Mouse (Mus musculus): ENCODE results near the gene Nipsnap2. TPM values are rescaled to one million over a fixed set of nuclear protein-coding genes. Genes with fewer than 3 reads are reported as not detected.

Gene Nipsnap2
- polyA plus RNA-seq, 1 experiment from 2014 or later, result 91.7 TPM

Other genes starting within 250 kb of the Nipsnap2 start
- 31.3 and 45.3 TPM in 2 replicates for gene Sfswap, start 223.8 kb upstream of the Nipsnap2 start, polyA plus RNA-seq (2015; fragmentation: Nextera tagmentation; extraction: Ambion mirVana)
- 1.5 and 2.3 TPM in 2 replicates for gene Mmp17, start 140.9 kb upstream of the Nipsnap2 start, polyA plus RNA-seq (2015; fragmentation: Nextera tagmentation; extraction: Ambion mirVana)
- 1.8 and 2.3 TPM in 2 replicates for gene Zfp11, start 55.0 kb upstream of the Nipsnap2 start, polyA plus RNA-seq (2015; fragmentation: Nextera tagmentation; extraction: Ambion mirVana)
- not detected in 2 replicates for gene Sept14, start 16.6 kb upstream of the Nipsnap2 start, polyA plus RNA-seq (2015; fragmentation: Nextera tagmentation; extraction: Ambion mirVana)
- 200 and 203 TPM in 2 replicates for gene Mrps17, start 9.6 kb upstream of the Nipsnap2 start, polyA plus RNA-seq (2015; fragmentation: Nextera tagmentation; extraction: Ambion mirVana)
- 83.5 and 85.9 TPM in 2 replicates for gene Psph, start 62.4 kb downstream of the Nipsnap2 start, polyA plus RNA-seq (2015; fragmentation: Nextera tagmentation; extraction: Ambion mirVana)
- 30.1 and 33.5 TPM in 2 replicates for gene Sumf2, start 121.9 kb downstream of the Nipsnap2 start, polyA plus RNA-seq (2015; fragmentation: Nextera tagmentation; extraction: Ambion mirVana)
- 906 and 1,002 TPM in 2 replicates for gene Chchd2, start 162.4 kb downstream of the Nipsnap2 start, polyA plus RNA-seq (2015; fragmentation: Nextera tagmentation; extraction: Ambion mirVana)
- 1.9 and 2.6 TPM in 2 replicates for gene Zbed5, start 170.7 kb downstream of the Nipsnap2 start, polyA plus RNA-seq (2015; fragmentation: Nextera tagmentation; extraction: Ambion mirVana)
- 0.08 and 0.14 TPM in 2 replicates for gene Phkg1, start 173.5 kb downstream of the Nipsnap2 start, polyA plus RNA-seq (2015; fragmentation: Nextera tagmentation; extraction: Ambion mirVana)
- gene Nupr1l, start 183.5 kb downstream of the Nipsnap2 start, polyA plus RNA-seq (2015; fragmentation: Nextera tagmentation; extraction: Ambion mirVana), result 2.2 TPM in 2 replicates
- gene Vkorc1l1, start 216.9 kb downstream of the Nipsnap2 start, polyA plus RNA-seq (2015; fragmentation: Nextera tagmentation; extraction: Ambion mirVana), result 14.0 and 19.2 TPM in 2 replicates